Mouse (Mus musculus) T-cell, adult 66 days (primary cell): ENCODE data around the gene Efcab6. TPM values are rescaled to one million over a fixed set of nuclear protein-coding genes. Genes with fewer than 3 reads are reported as not detected.

Experiments
- total RNA-seq, 2 experiments: library from RNA; stranded (reverse); gene quantifications; 3 replicates in 1 of 2; 4 replicates in 1 of 2; pipeline ENCODE4 v1.2.4; 2023

Efcab6 gene
- not detected for total RNA-seq

DNA sequence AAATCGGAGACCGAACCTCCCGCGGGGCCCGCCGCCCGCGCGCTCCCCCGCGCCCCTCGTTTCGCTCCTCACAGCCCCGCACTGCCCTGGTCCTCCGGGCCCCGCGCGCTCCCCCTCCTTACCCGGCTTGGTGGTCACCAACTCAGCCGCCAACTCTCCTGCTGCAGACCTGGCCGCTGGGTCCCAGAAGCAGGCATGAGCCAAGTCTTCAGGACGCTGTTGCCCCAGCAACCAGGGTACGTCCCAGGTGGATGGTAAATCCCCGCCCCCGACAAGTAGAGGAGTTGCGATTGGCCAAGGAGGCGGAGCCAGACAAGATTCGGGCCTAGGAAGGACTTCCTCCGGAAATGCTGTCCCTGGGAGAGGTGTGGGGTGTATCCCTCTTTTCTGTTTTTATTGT is at the start of gene Efcab6:
TSS of gene Efcab6 (minus strand) at position 240 of the 400 bp plus-strand sequence.

DNA sequence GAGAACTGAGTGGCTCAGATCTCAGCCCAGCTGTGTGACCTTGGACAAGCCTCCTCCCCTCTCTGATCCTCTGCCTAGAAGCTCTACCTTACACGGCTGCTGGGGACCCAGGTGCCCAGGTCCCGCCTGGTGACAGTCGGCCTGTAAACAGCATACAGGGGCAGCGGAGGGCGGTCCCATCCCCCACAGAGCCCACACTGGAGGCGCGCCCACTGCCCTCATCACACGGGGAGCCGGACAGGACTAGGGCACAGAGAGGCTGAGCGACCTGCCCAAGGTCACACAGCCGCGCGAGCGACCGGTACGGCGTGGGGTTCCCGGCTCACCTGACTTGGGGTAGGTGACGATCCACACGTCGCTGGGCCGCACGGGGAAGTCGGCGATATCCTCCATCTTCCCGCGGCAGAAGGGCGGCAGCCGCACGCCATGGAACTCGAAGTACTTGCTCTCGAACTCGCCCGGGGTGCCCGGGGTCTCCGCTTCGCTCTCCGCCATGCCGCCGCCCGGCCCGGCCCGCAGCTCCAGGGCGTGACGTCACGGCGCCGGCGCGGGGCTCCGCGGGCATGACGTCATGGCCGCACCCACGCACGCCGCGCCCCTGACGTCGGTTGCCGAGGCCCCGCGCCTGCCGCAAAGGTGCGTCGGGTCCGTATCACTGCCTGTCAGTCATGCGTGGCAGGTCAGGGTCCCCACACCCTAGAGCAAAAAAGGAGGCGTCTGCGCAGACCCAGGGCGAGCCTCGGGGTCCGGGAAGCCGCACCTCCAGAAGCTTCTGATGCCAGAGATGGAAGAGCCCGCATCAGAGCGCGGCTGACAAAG is 40.1 kb upstream of the Efcab6 start, which contains the start of gene Sult4a1:
TSS of gene Sult4a1 (minus strand) at position 650 of the 819 bp plus-strand sequence.

Other genes with a start within 250 kb of the Efcab6 start
- not detected for gene Sult4a1, start 40.4 kb upstream of the Efcab6 start, total RNA-seq
- not detected for gene Pnpla5, start 57.8 kb upstream of the Efcab6 start, total RNA-seq
- gene Pnpla3, start 102.5 kb upstream of the Efcab6 start, total RNA-seq, result not detected
- 10 to 100 TPM; 79.9 to 86.1 TPM for gene Samm50, start 126.9 kb upstream of the Efcab6 start, total RNA-seq
- 1 to 10 TPM in 1 of 2 experiments, under 1 TPM in 1; 0.39 to 1.2 TPM for gene Parvb, start 166.7 kb upstream of the Efcab6 start, total RNA-seq